ENCODE assay signal across 28 mouse cellular contexts in genomic region chr19:34051502-34051901, GRCm38 (mm10). TPM values are rescaled to one million over a fixed set of nuclear protein-coding genes. Genes with fewer than 3 reads are reported as not detected.
A peak's percentile ranks its signal among the peaks of the same experiment; 100 is the strongest.
DNase-seq lines count a peak whose midpoint lies in the region; TF ChIP-seq lines count a peak whose summit lies in the region.
"Had no signal": no experiment of that assay in that cellular context is flagged by ENCODE, and none has a peak within 500 bp of the region (broad histone marks: within the 10 kb centered on the region; RNA-seq: fewer than 3 reads in every experiment).

No protein-coding gene starts in this region.

- no peak for TF ChIP-seq EP300 in CH12.LX (IDR thresholded peaks at IDR 0.05; ENCODE audit: low read length)

- in situ Hi-C loops in CH12.LX (cut with MboI; ENCODE audit: low pct_ligation_motif_present, low pct_unique_long_range_greater_than_20kb, low sequenced_read_pairs) = no loop called here

- dilution Hi-C loops in CH12.LX (cut with MboI; ENCODE audit: extremely low pct_ligation_motif_present, extremely low pct_unique_long_range_greater_than_20kb, low sequenced_read_pairs) = no loop called here

- intact Hi-C loops in left cerebral cortex, postnatal 14 days (cut with DNase I) = no loop called here

- H3K27me3 ChIP-seq in CH12.LX (replicated peaks) = no peaks in the 10 kb centered on the region
- H3K27me3 ChIP-seq: heart, embryonic 13.5 days; hindbrain, embryonic 13.5 days; neural tube, embryonic 12.5 days had no signal

- no peak overlapping the region for H3K4me3 ChIP-seq in CH12.LX (replicated peaks in 1 of 3; ENCODE audit: low read depth in 2 of 3, low read length in 2 of 3, poor library complexity in 1 of 3)
- H3K4me3 ChIP-seq: heart, embryonic 13.5 days; hindbrain, embryonic 13.5 days; neural tube, embryonic 12.5 days had no signal

- no peak overlapping the region for H3K9ac ChIP-seq in CH12.LX (ENCODE audit: insufficient read depth, low read depth)
- H3K9ac ChIP-seq: heart, embryonic 13.5 days; hindbrain, embryonic 13.5 days; neural tube, embryonic 12.5 days had no signal

- no peak for TF ChIP-seq CTCF in CH12.LX (conservative IDR thresholded peaks at IDR 0.05 in 1 of 2, IDR thresholded peaks at IDR 0.05 in 1 of 2; ENCODE audit: low read depth in 2 of 2, low read length in 2 of 2)
- TF ChIP-seq CTCF in brain, embryonic 14.5 days (IDR thresholded peaks at IDR 0.05; ENCODE audit: borderline replicate concordance, extremely low read depth, insufficient read depth, insufficient read length) = no peak

- no peak overlapping the region for H3K4me2 ChIP-seq in CH12.LX (ENCODE audit: insufficient read depth, low read depth, poor library complexity, severe bottlenecking)
- H3K4me2 ChIP-seq: heart, embryonic 13.5 days; hindbrain, embryonic 13.5 days; neural tube, embryonic 12.5 days had no signal

- no peak for TF ChIP-seq RAD21 in CH12.LX (IDR thresholded peaks at IDR 0.05; ENCODE audit: low read depth, low read length)

- TF ChIP-seq POLR2A in CH12.LX (IDR thresholded peaks at IDR 0.05; ENCODE audit: low read depth, low read length) = no peak
- TF ChIP-seq POLR2A in brain, embryonic 14.5 days (IDR thresholded peaks at IDR 0.05; ENCODE audit: borderline replicate concordance, extremely low read depth, insufficient read depth, insufficient read length, poor library complexity, severe bottlenecking) = no peak

- no peaks in the 10 kb centered on the region for H3K9me3 ChIP-seq in CH12.LX (replicated peaks; ENCODE audit: low read length)
- H3K9me3 ChIP-seq: hindbrain, embryonic 13.5 days; neural tube, embryonic 12.5 days had no signal

- no peaks in the 10 kb centered on the region for H3K36me3 ChIP-seq in CH12.LX (replicated peaks in 1 of 2; ENCODE audit: control insufficient read depth in 1 of 2, insufficient read depth in 1 of 2, low read length in 1 of 2)
- H3K36me3 ChIP-seq: heart, embryonic 13.5 days; hindbrain, embryonic 13.5 days; neural tube, embryonic 12.5 days had no signal

- DNase-seq in adrenal gland, adult 2 months = peak; percentile 4
- DNase-seq in adrenal gland, postnatal 14 days = no peak
- peak; percentile 8 to 47 for DNase-seq in left cerebral cortex, postnatal 14 days (ENCODE audit: low spot score in 2 of 2)
- no peak for DNase-seq in left cerebral cortex, adult 8-10 months (ENCODE audit: low spot score in 2 of 2)
- no peak for DNase-seq in CH12.LX (ENCODE audit: extremely low read depth)
- peak; percentile 25 for DNase-seq in brain, embryonic 14.5 days (ENCODE audit: low read depth)
- no peak for DNase-seq in cerebellum, adult 9-10 months
- no peak for DNase-seq in lung, postnatal 25 days (ENCODE audit: low spot score)
- DNase-seq: adrenal gland, postnatal 25 days; cerebellum, adult 18-20 months; cerebellum, postnatal 36 days; gastrocnemius, postnatal 10 days; heart, adult 11 months; kidney, postnatal 4 days; lung, adult 18-20 months; lung, postnatal 4 days; right cerebral cortex, adult 18-20 months; thymus, postnatal 36 days had no signal

- no peak overlapping the region for H3K27ac ChIP-seq in CH12.LX (ENCODE audit: insufficient read depth, low read depth)
- H3K27ac ChIP-seq: heart, embryonic 13.5 days; hindbrain, embryonic 13.5 days; neural tube, embryonic 12.5 days had no signal

- no peaks in the 10 kb centered on the region for H3K4me1 ChIP-seq in CH12.LX (ENCODE audit: control insufficient read depth in 1 of 2, insufficient read depth in 2 of 2)
- H3K4me1 ChIP-seq: heart, embryonic 13.5 days; hindbrain, embryonic 13.5 days; neural tube, embryonic 12.5 days had no signal

- H3K79me2 ChIP-seq in CH12.LX (replicated peaks; ENCODE audit: control insufficient read depth, extremely low read depth, insufficient read depth, poor library complexity, severe bottlenecking) = no peaks in the 10 kb centered on the region

TF ChIP-seq in CH12.LX, 34 proteins besides CTCF, POLR2A, EP300 and RAD21:
- TF ChIP-seq MAFK (IDR thresholded peaks at IDR 0.05; ENCODE audit: insufficient replicate concordance, low read length) = peak; percentile 81; the same call in 1 of the 2 replicates
- no peak for TF ChIP-seq RCOR1 (conservative IDR thresholded peaks at IDR 0.05; ENCODE audit: low read depth, low read length)

RNA-seq across cellular contexts. Expression of gene Lipn, which starts 15.7 kb away (rescaled TPM):
- under 1 TPM in 1 of 2 experiments, not detected in 1; 0.69 TPM for total RNA-seq in adrenal gland, adult 2 months (2021)
- not detected in 2 replicates for polyA plus RNA-seq in adrenal gland, adult 2 months (2012; rRNA removed)
- total RNA-seq in adrenal gland, postnatal 14 days (2021) = 0.64 TPM in 1 of 2 replicates, not detected in the other
- total RNA-seq in left cerebral cortex, postnatal 14 days (2021) = not detected
- total RNA-seq in left cerebral cortex, adult 8-10 months (2022) = not detected
- total RNA-seq in CH12.LX (2012; rRNA removed) (not detected in 2 replicates), CH12.LX (2014; rRNA removed) (not detected in 2 replicates)
- polyA plus RNA-seq in CH12.LX (2012; ENCODE audit: insufficient read length, low read depth) = not detected in 2 replicates
- not detected in 2 replicates for polyA plus RNA-seq in brain, embryonic 14.5 days (2012; rRNA removed)
- total RNA-seq: gastrocnemius, postnatal 10 days; heart, postnatal 25 days; layer of hippocampus, postnatal 10 days; left cerebral cortex, postnatal 10 days; liver, adult 2 months had no signal
- polyA plus RNA-seq: frontal cortex, adult 2 months; heart, embryonic 13.5 days; hindbrain, embryonic 13.5 days; kidney, embryonic 14.5 days; liver, adult 2 months; neural tube, embryonic 12.5 days had no signal

RNA-seq across cellular contexts. Expression of gene Lipk, which starts 43.4 kb away (rescaled TPM):
- total RNA-seq in adrenal gland, adult 2 months (2021) = under 1 TPM; 0.17 to 0.35 TPM
- polyA plus RNA-seq in adrenal gland, adult 2 months (2012; rRNA removed) = 0.04 TPM in 1 of 2 replicates, not detected in the other
- 0.26 and 0.34 TPM in 2 replicates for total RNA-seq in adrenal gland, postnatal 14 days (2021)
- total RNA-seq in left cerebral cortex, postnatal 14 days (2021) = not detected
- not detected for total RNA-seq in left cerebral cortex, adult 8-10 months (2022)
- not detected in 2 replicates for total RNA-seq in CH12.LX (2012; rRNA removed)
- not detected in 2 replicates for total RNA-seq in CH12.LX (2014; rRNA removed)
- polyA plus RNA-seq in CH12.LX (2012; ENCODE audit: insufficient read length, low read depth) = not detected in 2 replicates
- polyA plus RNA-seq in brain, embryonic 14.5 days (2012; rRNA removed) = 0.05 TPM in 1 of 2 replicates, not detected in the other
- total RNA-seq: gastrocnemius, postnatal 10 days; heart, postnatal 25 days; layer of hippocampus, postnatal 10 days; liver, adult 2 months had no signal
- polyA plus RNA-seq: frontal cortex, adult 2 months; heart, embryonic 13.5 days; hindbrain, embryonic 13.5 days; intestine, embryonic 14.5 days; kidney, embryonic 14.5 days; liver, adult 2 months; neural tube, embryonic 12.5 days had no signal

RNA-seq across cellular contexts. Expression of gene Lipm, which starts 49.2 kb away (rescaled TPM):
- not detected for total RNA-seq in adrenal gland, adult 2 months (2021)
- not detected in 2 replicates for polyA plus RNA-seq in adrenal gland, adult 2 months (2012; rRNA removed)
- total RNA-seq in adrenal gland, postnatal 14 days (2021) = not detected in 2 replicates
- total RNA-seq in left cerebral cortex, postnatal 14 days (2021) = under 1 TPM; 0.26 to 0.74 TPM
- total RNA-seq in left cerebral cortex, adult 8-10 months (2022) = under 1 TPM in 2 of 4 experiments, not detected in 2; 0.11 to 0.23 TPM
- total RNA-seq in CH12.LX (2012; rRNA removed) = not detected in 2 replicates
- total RNA-seq in CH12.LX (2014; rRNA removed) = not detected in 2 replicates
- polyA plus RNA-seq in CH12.LX (2012; ENCODE audit: insufficient read length, low read depth) = not detected in 2 replicates
- polyA plus RNA-seq in brain, embryonic 14.5 days (2012; rRNA removed) = 0.10 and 0.26 TPM in 2 replicates
- total RNA-seq: adrenal gland, postnatal 25 days; gastrocnemius, postnatal 10 days; heart, postnatal 25 days; liver, adult 2 months had no signal
- polyA plus RNA-seq: frontal cortex, adult 2 months; heart, embryonic 13.5 days; hindbrain, embryonic 13.5 days; intestine, embryonic 14.5 days; kidney, embryonic 14.5 days; liver, adult 2 months; neural tube, embryonic 12.5 days had no signal

Comparison
In these comparisons a context has a peak if more than half of its experiments do, and no peak if none do; other contexts are left out.
1. DNase-seq: peak in adrenal gland, adult 2 months (single experiment), left cerebral cortex, postnatal 14 days (2 of 2) and brain, embryonic 14.5 days (single experiment); none in adrenal gland, postnatal 14 days (single experiment), left cerebral cortex, adult 8-10 months (0 of 2), CH12.LX (single experiment), cerebellum, adult 9-10 months (single experiment) and lung, postnatal 25 days (single experiment).